Mouse (Mus musculus): Measurements from ENCODE around the gene Cd164. TPM values are rescaled to one million over a fixed set of nuclear protein-coding genes. Genes with fewer than 3 reads are reported as not detected.
A peak's percentile ranks its signal among the peaks of the same experiment; 100 is the strongest.

Cd164 gene
- total RNA-seq, 2 experiments from 2014 or later: 195 to 202 TPM

DNA sequence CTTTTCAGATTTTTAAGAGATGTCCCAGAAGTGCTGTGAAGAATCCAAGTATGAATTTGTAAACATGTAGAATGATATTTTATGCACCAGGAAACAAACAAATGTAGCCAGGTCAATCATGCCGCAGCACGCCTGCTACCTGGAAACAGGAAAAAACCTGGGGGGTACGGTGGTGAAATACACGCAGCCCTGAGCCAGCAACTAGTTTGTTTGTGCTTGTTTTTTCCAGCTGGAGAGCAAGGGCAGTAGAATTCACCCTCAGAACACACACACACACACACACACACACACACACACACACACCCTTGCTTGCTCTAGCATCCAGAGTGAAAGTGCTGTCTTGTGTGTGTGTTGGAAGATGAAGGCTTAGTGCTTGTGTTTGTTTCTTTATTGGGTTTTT, 28.1 kb upstream of the Cd164 start:
- DNase-seq (ENCODE audit: low spot score in 2 of 2): no peak

DNA sequence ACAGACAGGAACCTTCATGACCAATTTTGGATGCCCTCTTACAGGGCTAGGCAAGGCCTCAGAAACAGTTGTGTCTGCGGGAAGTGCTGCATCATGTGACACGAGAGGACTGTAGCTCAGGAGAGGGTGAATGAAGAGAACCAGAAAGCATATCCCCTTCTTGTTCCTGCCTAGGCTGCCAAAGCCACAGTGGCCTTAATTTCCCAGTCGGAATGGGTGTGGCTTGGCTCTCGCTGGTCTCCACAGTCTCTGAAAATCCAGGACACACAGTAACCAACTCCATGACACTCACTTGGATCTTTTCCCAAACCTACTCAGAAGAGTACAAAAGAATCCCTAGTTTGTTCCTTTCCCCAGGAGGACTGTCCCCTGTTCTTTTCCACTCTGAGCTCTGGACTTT, 18.3 kb upstream of the Cd164 start:
- DNase-seq (ENCODE audit: low spot score in 2 of 2): no peak

DNA sequence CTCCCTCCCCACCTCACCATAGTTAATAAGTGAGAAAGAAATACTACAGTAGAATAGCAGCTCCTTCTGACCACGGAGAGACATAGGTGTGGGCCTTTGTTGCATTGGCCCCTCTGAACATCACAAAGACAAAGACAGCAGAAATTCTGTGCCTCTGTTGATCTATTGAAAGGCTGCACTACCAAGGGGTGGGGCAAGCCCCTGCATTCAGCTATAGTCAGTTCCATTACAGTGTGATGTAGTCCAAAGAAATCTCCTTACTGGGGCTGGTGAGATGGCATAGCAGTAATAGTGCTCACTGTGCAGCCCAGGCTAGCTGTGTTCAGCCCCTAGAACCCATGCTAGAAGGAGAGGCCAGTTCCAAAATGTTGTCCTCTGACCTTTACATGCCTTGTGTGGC, 14.2 kb upstream of the Cd164 start:
- DNase-seq (ENCODE audit: low spot score in 2 of 2): no peak

- DNase-seq (ENCODE audit: low spot score in 2 of 2): peak in 1 of 2 experiments; percentile 35
Observed at GRCm38 (mm10) chr10:41505446-41505845, 13.8 kb upstream of the Cd164 start.

GRCm38 (mm10) chr10:41509160-41509559, 10.1 kb upstream of the Cd164 start:
- no peak for DNase-seq (ENCODE audit: low spot score in 2 of 2)

DNA sequence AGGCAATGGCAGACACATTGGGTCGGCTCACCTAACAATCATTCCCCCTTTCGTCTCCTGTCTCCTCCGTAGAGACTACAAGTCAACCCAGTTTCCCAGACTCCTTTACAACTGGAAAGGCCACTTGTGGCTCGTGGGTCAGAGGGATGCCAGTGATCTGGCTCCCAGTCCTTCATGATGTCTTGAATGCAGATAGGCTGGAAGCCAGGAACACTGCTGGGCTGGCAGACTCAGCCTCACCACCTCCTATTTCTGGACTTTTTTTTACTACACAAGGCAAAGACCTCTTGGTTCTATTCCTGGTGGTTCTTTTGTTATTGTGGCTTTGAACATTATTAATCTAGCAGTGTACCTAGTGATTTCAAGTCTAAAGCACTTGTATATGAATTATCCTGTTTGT, 4.9 kb upstream of the Cd164 start:
- no peak for DNase-seq (ENCODE audit: low spot score in 2 of 2)

GRCm38 (mm10) chr10:41514921-41515320, 4.3 kb upstream of the Cd164 start:
- DNase-seq (ENCODE audit: low spot score in 2 of 2): no peak

- peak in 1 of 2 experiments; percentile 51 for DNase-seq (ENCODE audit: low spot score in 2 of 2)
Observed at GRCm38 (mm10) chr10:41518508-41518980, 670 bp upstream of the Cd164 start.

- DNase-seq (ENCODE audit: low spot score in 2 of 2): peak in 1 of 2 experiments; percentile 37
Observed at GRCm38 (mm10) chr10:41519640-41520409, 611 bp downstream of the Cd164 start.

DNA sequence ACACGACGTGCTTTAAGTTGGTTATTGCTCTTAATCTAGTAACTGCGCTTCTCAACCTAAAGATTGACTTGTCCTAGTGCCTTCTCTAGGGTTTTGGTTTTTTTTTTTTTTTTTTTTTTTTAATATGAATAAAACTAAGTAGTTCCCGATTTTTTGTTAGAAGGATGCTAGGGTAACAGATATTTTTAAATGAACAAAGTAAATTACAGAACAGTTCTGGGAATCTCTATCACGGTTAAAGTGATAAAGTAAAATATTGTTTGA, 1.1 kb downstream of the Cd164 start:
- no peak for DNase-seq (ENCODE audit: low spot score in 2 of 2)

DNA sequence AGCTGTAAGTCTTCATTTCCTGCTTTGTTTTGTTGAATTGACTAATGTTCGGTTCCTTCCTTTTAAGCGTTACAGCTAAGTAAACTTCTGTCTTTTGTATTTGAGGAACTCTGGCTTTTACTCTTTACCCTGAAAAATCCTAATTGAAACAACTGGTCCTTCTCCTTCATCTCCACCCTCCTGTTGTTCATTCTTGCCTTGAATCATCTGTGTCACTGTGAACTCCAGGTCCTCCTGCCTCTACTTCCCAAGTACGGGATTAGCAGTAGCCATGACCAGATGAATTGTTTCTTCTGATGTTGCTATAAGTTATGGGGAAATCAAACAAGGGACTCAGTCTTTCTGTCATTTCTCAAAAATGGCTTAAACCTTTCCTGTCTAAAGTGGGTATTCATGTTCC, 4.2 kb downstream of the Cd164 start:
- no peak for DNase-seq (ENCODE audit: low spot score in 2 of 2)

DNA sequence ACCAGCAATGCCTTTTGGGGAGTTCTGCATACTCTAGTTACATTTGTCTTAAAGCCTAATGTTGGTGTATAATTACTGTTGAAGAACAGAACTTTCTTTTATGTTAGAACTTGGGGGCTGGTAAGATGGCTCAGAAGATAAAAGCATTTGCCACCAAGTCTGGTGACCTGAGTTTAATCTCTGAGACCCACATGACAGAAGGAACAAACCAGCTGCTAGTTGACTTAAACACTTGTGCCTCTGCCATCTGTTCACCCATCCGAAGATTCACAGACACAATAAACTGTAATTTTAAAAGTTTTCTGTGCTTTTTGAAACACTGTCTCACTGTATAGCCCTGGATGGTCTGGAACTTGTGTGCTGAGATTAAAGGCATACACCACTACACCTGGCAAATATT, 6.5 kb downstream of the Cd164 start:
- DNase-seq (ENCODE audit: low spot score in 2 of 2): no peak

GRCm38 (mm10) chr10:41529972-41530371, 10.8 kb downstream of the Cd164 start:
- no peak for DNase-seq (ENCODE audit: low spot score in 2 of 2)

GRCm38 (mm10) chr10:41535991-41536390, 16.8 kb downstream of the Cd164 start:
- no peak for DNase-seq (ENCODE audit: low spot score in 2 of 2)

- DNase-seq (ENCODE audit: low spot score in 2 of 2): no peak
Observed at GRCm38 (mm10) chr10:41536714-41537113, 17.5 kb downstream of the Cd164 start.

DNA sequence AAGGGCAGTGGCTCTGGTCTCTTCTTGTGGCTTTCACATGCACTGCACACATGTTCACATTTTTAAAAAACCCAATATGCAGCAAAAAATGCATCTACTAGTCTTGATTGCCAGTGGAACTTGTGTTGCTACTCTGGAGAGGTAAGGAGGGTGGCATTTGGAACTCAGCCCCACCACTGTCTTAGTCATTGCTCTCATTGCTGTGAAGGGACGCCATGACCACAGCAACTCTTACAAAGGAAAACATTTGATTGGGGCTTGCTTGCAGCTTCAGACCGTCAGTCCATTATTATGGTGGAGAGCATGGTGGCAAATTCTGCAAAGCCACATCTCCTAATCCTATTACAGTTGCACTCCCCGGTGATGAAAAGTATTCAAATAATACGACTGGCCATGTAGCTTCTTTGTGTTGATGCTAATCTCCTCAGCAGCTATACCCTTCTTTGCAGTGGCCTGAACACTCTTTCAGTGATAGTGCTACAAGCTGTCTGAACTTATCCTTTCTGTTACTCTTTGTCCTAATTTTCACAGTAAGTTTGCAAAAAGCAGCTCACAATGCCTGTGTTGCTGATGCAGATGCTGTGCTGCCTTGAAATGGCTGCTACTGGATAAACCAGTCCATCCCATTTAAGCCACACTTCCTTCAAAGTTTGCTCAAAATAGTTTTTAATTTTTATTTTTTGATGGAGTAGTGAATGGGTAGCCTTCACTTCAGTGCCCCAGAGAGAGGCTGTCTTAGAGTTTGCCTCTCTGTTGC, 18.2 kb downstream of the Cd164 start:
- no peak for DNase-seq (ENCODE audit: low spot score in 2 of 2)

GRCm38 (mm10) chr10:41537983-41538330, 18.7 kb downstream of the Cd164 start:
- DNase-seq (ENCODE audit: low spot score in 2 of 2): no peak

GRCm38 (mm10) chr10:41538986-41539385, 19.8 kb downstream of the Cd164 start:
- no peak for DNase-seq (ENCODE audit: low spot score in 2 of 2)

- no peak for DNase-seq (ENCODE audit: low spot score in 2 of 2)
Observed at GRCm38 (mm10) chr10:41542057-41542456, 22.8 kb downstream of the Cd164 start.

DNA sequence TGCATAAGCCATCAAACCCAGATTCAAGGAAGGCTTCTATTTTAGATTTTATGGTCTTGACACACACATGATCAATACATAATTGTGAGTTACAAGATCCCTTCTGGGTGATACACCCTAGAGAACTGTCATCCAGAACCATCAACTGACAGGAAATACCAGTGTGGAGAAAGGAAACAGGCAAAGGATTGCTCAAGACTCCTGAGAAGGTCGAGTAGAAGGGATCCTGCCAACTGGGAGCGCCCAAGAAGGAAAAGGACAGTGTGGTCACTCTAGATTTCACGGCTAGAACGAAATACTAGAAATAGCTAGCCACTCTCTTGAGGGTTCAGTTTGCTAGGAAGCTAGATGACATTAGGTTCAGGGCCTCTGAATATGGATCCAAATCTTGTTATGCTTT, 24.2 kb downstream of the Cd164 start:
- no peak for DNase-seq (ENCODE audit: low spot score in 2 of 2)

DNA sequence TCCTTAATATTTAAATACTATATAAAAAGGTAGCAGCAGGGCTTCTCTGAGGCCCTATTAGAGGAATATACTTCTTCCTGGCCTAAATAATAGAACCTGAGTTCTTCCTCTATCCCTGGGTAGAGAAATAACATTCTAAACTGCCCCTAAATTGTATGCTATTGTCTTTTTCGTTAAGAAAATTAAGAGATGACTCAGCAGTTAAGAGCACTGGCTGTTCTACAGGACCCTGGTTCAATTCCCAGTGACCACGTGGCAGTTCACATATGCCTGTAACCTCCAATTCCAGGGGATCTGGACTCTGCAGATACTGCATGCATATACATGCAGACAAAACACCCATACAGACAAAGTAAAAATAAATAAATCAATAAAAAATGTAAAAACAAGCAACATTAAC, 24.6 kb downstream of the Cd164 start:
- no peak for DNase-seq (ENCODE audit: low spot score in 2 of 2)

GRCm38 (mm10) chr10:41544481-41545190, 25.4 kb downstream of the Cd164 start:
- no peak for DNase-seq (ENCODE audit: low spot score in 2 of 2)

All from adrenal gland, postnatal 4 days (tissue).